Mouse (Mus musculus): Measurements from ENCODE around the gene Med18.
A peak's percentile ranks its signal among the peaks of the same experiment; 100 is the strongest.
"Not testable (repeated sequence)": the region's sequence is repeated elsewhere in the genome, so short reads cannot be mapped to it uniquely, and the experiment has no call there.

The Med18 gene

GRCm38 (mm10) chr4:132482104-132482503 is 18.4 kb upstream of the Med18 start:
- DNase-seq (ENCODE audit: low read depth): not testable (repeated sequence)

GRCm38 (mm10) chr4:132477833-132478232 is 14.1 kb upstream of the Med18 start:
- DNase-seq (ENCODE audit: low read depth): no peak

- DNase-seq (ENCODE audit: low read depth): peak; percentile 76
Measured at GRCm38 (mm10) chr4:132475895-132476878, 12.5 kb upstream of the Med18 start.

- peak; percentile 17 for DNase-seq (ENCODE audit: low read depth)
Measured at GRCm38 (mm10) chr4:132474631-132475030, 10.9 kb upstream of the Med18 start.

GRCm38 (mm10) chr4:132473411-132473810 is 9.7 kb upstream of the Med18 start:
- DNase-seq (ENCODE audit: low read depth): no peak

GRCm38 (mm10) chr4:132469873-132470272 is 6.2 kb upstream of the Med18 start:
- DNase-seq (ENCODE audit: low read depth): no peak

- DNase-seq (ENCODE audit: low read depth): no peak
Measured at GRCm38 (mm10) chr4:132464255-132464613, 513 bp upstream of the Med18 start.

- DNase-seq (ENCODE audit: low read depth): peak; percentile 28
Measured at GRCm38 (mm10) chr4:132462836-132463235, 885 bp downstream of the Med18 start.

- no peak for DNase-seq (ENCODE audit: low read depth)
Measured at GRCm38 (mm10) chr4:132460225-132460624, 3.5 kb downstream of the Med18 start.

GRCm38 (mm10) chr4:132455561-132455960 is 8.2 kb downstream of the Med18 start:
- DNase-seq (ENCODE audit: low read depth): no peak

GRCm38 (mm10) chr4:132455146-132455545 is 8.6 kb downstream of the Med18 start:
- DNase-seq (ENCODE audit: low read depth): no peak

- DNase-seq (ENCODE audit: low read depth): no peak
Measured at GRCm38 (mm10) chr4:132454216-132454615, 9.5 kb downstream of the Med18 start.

GRCm38 (mm10) chr4:132449778-132450177 is 13.9 kb downstream of the Med18 start:
- DNase-seq (ENCODE audit: low read depth): peak; percentile 14

GRCm38 (mm10) chr4:132446105-132446504 is 17.6 kb downstream of the Med18 start:
- DNase-seq (ENCODE audit: low read depth): peak; percentile 50

GRCm38 (mm10) chr4:132444516-132444915 is 19.2 kb downstream of the Med18 start:
- DNase-seq (ENCODE audit: low read depth): no peak

- no peak for DNase-seq (ENCODE audit: low read depth)
Measured at GRCm38 (mm10) chr4:132437857-132438256, 25.9 kb downstream of the Med18 start.

- DNase-seq (ENCODE audit: low read depth): no peak
Measured at GRCm38 (mm10) chr4:132432717-132433372, 30.9 kb downstream of the Med18 start.

- no peak for DNase-seq (ENCODE audit: low read depth)
Measured at GRCm38 (mm10) chr4:132428022-132428542, 35.6 kb downstream of the Med18 start.

- DNase-seq (ENCODE audit: low read depth): no peak
Measured at GRCm38 (mm10) chr4:132427493-132427892, 36.2 kb downstream of the Med18 start.

GRCm38 (mm10) chr4:132426021-132426420 is 37.7 kb downstream of the Med18 start:
- DNase-seq (ENCODE audit: low read depth): no peak

GRCm38 (mm10) chr4:132424765-132425164 is 39.0 kb downstream of the Med18 start:
- DNase-seq (ENCODE audit: low read depth): peak; percentile 32

GRCm38 (mm10) chr4:132421923-132422782 is 41.6 kb downstream of the Med18 start, which contains the start of gene Phactr4:
TSS of gene Phactr4 (minus strand) at chr4:132422489.
- peak; percentile 98 for DNase-seq (ENCODE audit: low read depth)

All from NIH3T3 (cell line).